Mouse (Mus musculus) neural tube, embryonic 12.5 days (tissue): Measurements from ENCODE around the gene Osbpl10. TPM values are rescaled to one million over a fixed set of nuclear protein-coding genes. Genes with fewer than 3 reads are reported as not detected.

Experiments used
- ATAC-seq: fragments of 200-750 bp; cut with Nextera tagmentation; 2 replicates; pipeline ENCODE4 v1.8.0; 2017; ENCODE audit warnings: low read depth, mild to moderate bottlenecking, moderate TSS enrichment, moderate library complexity; ENCODE audit not compliant: low FRiP score
- H3K27ac ChIP-seq: fragments of 300-500 bp; sonication (generic); 2 replicates; pipeline ENCODE4 v1.5.1; 2016
- H3K27me3 ChIP-seq: fragments of 300-500 bp; sonication (generic); replicated peaks from 2 replicates; pipeline ENCODE4 v1.6.1; 2016; ENCODE audit warnings: mild to moderate bottlenecking
- H3K36me3 ChIP-seq: fragments of 300-500 bp; sonication (generic); 2 replicates; pipeline ENCODE4 v1.6.1; 2016; ENCODE audit warnings: mild to moderate bottlenecking
- H3K4me1 ChIP-seq: fragments of 300-500 bp; sonication (generic); 2 replicates; pipeline ENCODE4 v1.6.1; 2016
- H3K4me2 ChIP-seq: fragments of 300-500 bp; sonication (generic); replicated peaks from 2 replicates; pipeline ENCODE4 v1.6.1; 2016; ENCODE audit warnings: mild to moderate bottlenecking
- H3K4me3 ChIP-seq: fragments of 300-500 bp; sonication (generic); 2 replicates; pipeline ENCODE4 v1.5.1; 2016
- H3K9ac ChIP-seq: fragments of 300-500 bp; sonication (generic); 2 replicates; pipeline ENCODE4 v1.6.1; 2016; ENCODE audit warnings: mild to moderate bottlenecking
- H3K9me3 ChIP-seq: fragments of 300-500 bp; sonication (generic); 2 replicates; pipeline ENCODE4 v1.6.1; 2016; ENCODE audit warnings: mild to moderate bottlenecking
- WGBS: fragments of 180-500 bp; shearing (Covaris S2); methylation state at CpG from one replicate; pipeline ENCODE4 v1.1.7; 2016; 5-methylcytosine and 5-hydroxymethylcytosine counted together
- polyA plus RNA-seq: library from polyadenylated mRNA; unstranded; fragments of >200 nt; fragmentation: Nextera tagmentation; extraction: Ambion mirVana; gene quantifications from 2 replicates; pipeline ENCODE4 v1.2.1, GENCODE M21; 2016

Gene Osbpl10
- polyA plus RNA-seq, 1 experiment from 2014 or later: 3.5 TPM

DNA sequence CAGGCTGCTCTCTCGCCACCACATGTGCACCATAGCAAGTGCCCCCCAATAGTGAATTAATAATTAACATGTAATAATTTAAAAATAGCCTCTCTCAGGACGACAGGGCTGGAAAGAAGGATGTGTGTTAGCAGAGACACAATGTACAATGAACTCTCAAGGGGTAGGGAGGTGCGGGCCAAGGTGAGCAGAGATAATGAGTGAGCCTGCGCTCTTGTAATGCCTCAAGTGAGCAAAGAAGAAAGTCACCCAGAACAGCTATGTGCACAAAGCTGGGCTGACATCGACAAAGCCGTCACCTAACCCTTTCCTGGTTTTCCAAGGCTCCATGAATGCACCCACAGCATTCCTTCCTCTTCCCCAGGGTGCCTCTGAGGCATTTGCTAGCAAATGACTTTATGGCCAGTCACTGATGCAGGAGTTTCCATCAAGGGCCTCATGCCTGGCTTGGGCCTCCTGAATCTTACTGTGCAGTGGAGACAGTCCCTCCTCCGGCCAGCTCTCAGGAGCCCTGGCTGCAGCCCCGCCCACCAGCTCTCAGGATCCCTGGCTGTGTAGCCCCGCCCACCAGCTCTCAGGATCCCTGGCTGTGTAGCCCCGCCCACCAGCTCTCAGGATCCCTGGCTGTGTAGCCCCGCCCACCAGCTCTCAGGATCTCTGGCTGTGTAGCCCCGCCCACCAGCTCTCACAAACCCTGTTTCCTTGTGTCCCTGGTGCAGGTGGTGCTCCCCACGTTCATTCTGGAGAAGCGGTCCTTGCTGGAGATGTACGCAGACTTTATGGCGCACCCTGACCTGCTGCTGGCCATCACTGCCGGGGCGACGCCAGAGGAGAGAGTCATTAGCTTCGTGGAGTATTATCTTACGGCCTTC is 237.7 kb downstream of the Osbpl10 start:
- ATAC-seq: peak; percentile 73
- H3K36me3 ChIP-seq: no peaks in the 10 kb centered on the region
- no peak overlapping the region for H3K9ac ChIP-seq
- WGBS: 21% methylated on average over 21 of the region's 21 CpGs
- peaks cover 7% of the 10 kb centered on the region for H3K4me1 ChIP-seq
- peak overlapping the region; percentile 40 for H3K4me2 ChIP-seq
- no peaks in the 10 kb centered on the region for H3K27me3 ChIP-seq
- H3K4me3 ChIP-seq: no peak overlapping the region
- no peaks in the 10 kb centered on the region for H3K9me3 ChIP-seq
- H3K27ac ChIP-seq: no peak overlapping the region

DNA sequence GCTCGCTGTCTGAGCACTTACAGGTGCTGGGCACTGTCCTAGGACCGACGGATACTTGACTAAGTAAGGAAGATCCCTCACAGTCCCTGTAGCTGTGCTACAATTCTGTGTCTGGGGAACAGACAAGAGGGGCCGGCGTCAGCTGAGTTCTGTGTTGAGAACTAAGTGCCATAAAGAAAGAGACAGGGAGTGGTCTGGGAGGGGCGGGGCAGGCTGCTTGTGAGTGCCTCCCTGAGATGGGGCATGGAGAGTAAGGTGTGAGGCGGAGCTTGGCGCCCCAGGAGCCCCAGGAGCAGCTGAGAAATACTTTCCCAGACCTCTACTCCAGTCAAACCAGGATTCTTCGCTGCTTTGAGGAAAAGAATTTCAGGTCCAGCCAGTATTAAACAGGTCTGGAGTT is 239.6 kb downstream of the Osbpl10 start:
- 17% methylated on average over 9 of the region's 9 CpGs for WGBS
- Histone ChIP-seq H3K27me3 (no peaks in the 10 kb centered on the region), H3K9ac (no peak overlapping the region), H3K9me3 (no peaks in the 10 kb centered on the region), H3K4me1 (peaks cover 7% of the 10 kb centered on the region), H3K36me3 (no peaks in the 10 kb centered on the region), H3K4me3 (no peak overlapping the region), H3K27ac (no peak overlapping the region), H3K4me2 (no peak overlapping the region)
- no peak for ATAC-seq

DNA sequence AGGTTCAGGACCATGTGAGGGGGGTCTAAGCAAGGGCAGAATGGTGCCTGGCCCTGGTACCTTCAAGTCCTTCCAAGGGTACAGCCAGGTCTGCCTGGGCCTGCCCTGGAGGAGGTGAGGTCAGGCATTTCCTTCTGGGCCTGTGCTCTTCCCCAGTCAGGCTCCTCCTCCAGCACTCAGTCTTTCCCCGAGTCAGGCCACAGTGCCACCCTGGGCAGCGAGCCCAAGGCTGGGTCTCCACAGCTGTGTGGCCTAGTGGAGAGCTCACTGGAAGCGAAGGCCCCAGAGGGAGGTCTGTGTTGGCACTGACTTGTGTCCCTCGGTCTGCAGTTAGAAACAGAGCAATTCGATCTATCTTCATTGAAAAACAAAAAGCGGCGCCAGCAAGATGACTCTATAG is 242.1 kb downstream of the Osbpl10 start:
- Histone ChIP-seq H3K27ac (no peak overlapping the region), H3K27me3 (no peaks in the 10 kb centered on the region), H3K4me1 (peaks cover 14% of the 10 kb centered on the region), H3K4me2 (no peak overlapping the region), H3K36me3 (no peaks in the 10 kb centered on the region), H3K9me3 (no peaks in the 10 kb centered on the region), H3K9ac (no peak overlapping the region), H3K4me3 (no peak overlapping the region)
- ATAC-seq: no peak
- 80% methylated on average over 7 of the region's 7 CpGs for WGBS

DNA sequence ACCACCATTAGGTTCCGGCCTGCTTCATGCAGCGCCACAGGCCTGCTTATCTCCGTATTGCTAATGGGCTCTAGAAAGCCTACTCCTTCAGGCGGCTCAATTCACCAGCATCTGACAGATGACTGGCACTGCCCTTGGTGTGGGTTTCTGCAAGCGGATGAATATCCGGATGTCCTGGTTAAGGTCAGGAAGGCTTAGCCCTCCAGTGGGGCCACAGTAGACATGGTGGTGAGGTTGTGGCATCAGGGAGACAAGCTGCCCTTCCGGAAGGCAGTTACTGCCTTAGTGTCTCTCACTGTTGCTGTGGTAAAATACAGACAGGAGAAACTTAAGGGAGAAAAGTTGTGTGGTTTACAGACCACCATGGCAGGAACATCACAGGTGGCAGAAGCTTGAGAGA is 242.9 kb downstream of the Osbpl10 start:
- H3K9ac ChIP-seq: no peak overlapping the region
- 92% methylated on average over 7 of the region's 7 CpGs for WGBS
- ATAC-seq: no peak

DNA sequence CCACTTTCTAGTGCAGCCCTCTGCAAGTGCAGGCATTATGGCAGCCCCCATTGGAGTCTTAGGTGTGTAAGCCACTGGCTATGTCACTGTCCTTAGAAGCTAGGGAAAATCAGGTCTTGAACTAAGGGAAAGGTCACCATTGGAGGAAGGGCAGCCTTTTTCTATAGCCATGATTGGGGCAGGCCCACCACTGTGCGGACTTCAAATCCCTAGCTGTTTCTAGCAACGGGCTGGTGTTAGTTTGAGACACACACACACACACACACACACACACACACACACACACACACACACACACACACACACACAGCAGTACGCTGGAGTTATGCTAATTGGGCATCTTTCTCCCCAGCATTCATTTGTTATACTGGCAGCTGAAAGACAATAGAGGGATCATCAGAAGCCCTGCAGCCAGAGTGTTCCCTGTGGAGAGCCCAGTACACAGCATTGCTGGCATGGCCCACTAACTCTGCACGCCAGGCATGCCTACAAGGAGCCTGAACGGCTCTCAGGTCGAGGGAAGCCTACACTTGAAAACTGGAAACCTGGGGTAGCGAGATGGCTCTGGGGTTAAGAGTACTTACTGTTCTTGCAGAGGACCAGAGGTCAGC is 246.5 kb downstream of the Osbpl10 start:
- Histone ChIP-seq H3K27me3 (no peaks in the 10 kb centered on the region), H3K27ac (no peak overlapping the region), H3K4me3 (no peak overlapping the region), H3K9ac (no peak overlapping the region), H3K36me3 (no peaks in the 10 kb centered on the region), H3K4me1 (peaks cover 8% of the 10 kb centered on the region), H3K9me3 (no peaks in the 10 kb centered on the region), H3K4me2 (no peak overlapping the region)
- ATAC-seq: peak; percentile 75
- WGBS: 30% methylated on average over 7 of the region's 7 CpGs

More for the DNA sequence above, 242.9 kb downstream of the Osbpl10 start:
- Histone ChIP-seq H3K36me3 (no peaks in the 10 kb centered on the region), H3K9me3 (no peaks in the 10 kb centered on the region), H3K27ac (no peak overlapping the region), H3K4me3 (no peak overlapping the region), H3K27me3 (no peaks in the 10 kb centered on the region), H3K4me1 (peaks cover 8% of the 10 kb centered on the region), H3K4me2 (no peak overlapping the region)

DNA sequence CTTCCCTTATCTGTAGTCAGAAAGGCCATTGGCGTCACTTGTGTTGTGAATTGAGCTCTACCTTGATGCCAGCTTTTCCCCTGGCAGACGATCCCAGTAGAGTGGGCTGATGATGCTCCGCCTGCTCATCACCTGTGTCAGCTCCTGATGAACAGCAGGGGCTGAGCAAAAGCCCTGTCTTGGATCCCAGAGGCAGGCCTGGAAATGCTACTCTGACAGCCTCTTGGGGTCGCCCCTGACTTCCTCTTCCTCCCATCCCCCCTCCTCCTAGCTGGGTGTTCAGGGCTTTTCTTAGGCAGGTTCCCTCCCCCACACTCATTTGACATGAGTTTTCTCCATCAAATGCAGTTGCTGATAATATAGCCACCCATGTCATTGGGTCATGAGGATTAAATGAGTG is 250.8 kb downstream of the Osbpl10 start:
- Histone ChIP-seq H3K9ac (no peak overlapping the region), H3K27ac (no peak overlapping the region), H3K36me3 (0 out of 2 replicates have a peak, but pooled peaks cover 2% of the 10 kb centered on the region), H3K4me3 (no peak overlapping the region), H3K27me3 (no peaks in the 10 kb centered on the region), H3K4me2 (no peak overlapping the region), H3K9me3 (no peaks in the 10 kb centered on the region), H3K4me1 (peaks cover 8% of the 10 kb centered on the region)
- WGBS: 79% methylated on average over 4 of the region's 4 CpGs
- ATAC-seq: no peak

DNA sequence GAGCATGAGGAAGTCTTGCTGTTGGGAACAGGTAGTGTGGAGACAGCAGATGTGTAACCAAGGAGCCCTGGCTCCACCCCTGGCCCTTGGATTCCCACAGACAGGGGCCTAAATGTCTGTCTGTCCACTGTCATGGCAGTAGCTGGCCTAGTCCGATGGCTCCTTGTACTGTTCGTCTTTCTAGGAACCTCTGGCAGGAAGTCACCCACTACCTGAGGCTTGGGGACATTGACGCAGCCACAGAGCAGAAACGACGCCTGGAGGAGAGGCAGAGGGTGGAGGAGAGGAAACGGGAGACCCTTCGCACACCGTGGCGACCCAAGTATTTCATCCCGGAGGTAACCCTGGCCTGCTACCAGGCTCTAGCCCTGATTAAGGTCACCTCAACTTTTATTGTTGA is 251.3 kb downstream of the Osbpl10 start:
- no peaks in the 10 kb centered on the region for H3K9me3 ChIP-seq
- H3K4me1 ChIP-seq: peaks cover 6% of the 10 kb centered on the region
- H3K27ac ChIP-seq: no peak overlapping the region
- WGBS: 74% methylated on average over 10 of the region's 10 CpGs
- ATAC-seq: no peak
- no peak overlapping the region for H3K4me2 ChIP-seq
- no peak overlapping the region for H3K4me3 ChIP-seq
- no peaks in the 10 kb centered on the region for H3K27me3 ChIP-seq
- H3K36me3 ChIP-seq: 0 out of 2 replicates have a peak, but pooled peaks cover 2% of the 10 kb centered on the region
- H3K9ac ChIP-seq: no peak overlapping the region

DNA sequence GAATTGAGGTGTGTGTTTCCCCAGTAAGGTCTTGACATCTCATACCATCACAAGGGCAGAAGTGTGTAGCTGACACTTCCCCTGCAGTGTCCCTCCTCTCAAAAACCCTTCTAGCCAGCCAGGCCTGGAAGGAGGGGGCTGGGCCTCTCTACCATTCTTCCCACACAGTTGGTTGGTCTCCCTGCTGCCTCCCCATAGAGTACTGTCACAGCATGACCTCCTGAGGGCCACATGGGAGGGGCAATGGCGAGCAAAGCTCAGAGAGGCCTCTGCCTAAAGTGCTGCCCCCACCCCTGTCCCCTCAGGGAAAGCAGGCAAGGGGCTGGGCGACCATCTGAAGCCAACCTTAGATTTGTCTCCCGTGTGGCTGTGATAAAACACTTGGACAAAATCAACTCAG is 251.8 kb downstream of the Osbpl10 start:
- no peak for ATAC-seq
- no peaks in the 10 kb centered on the region for H3K27me3 ChIP-seq
- H3K27ac ChIP-seq: no peak overlapping the region
- H3K4me2 ChIP-seq: no peak overlapping the region
- H3K4me3 ChIP-seq: no peak overlapping the region
- H3K4me1 ChIP-seq: peaks cover 1% of the 10 kb centered on the region; the same call in 1 of the 2 replicates
- 0 out of 2 replicates have a peak, but pooled peaks cover 2% of the 10 kb centered on the region for H3K36me3 ChIP-seq
- no peaks in the 10 kb centered on the region for H3K9me3 ChIP-seq
- 20% methylated on average over 3 of the region's 3 CpGs for WGBS
- no peak overlapping the region for H3K9ac ChIP-seq

DNA sequence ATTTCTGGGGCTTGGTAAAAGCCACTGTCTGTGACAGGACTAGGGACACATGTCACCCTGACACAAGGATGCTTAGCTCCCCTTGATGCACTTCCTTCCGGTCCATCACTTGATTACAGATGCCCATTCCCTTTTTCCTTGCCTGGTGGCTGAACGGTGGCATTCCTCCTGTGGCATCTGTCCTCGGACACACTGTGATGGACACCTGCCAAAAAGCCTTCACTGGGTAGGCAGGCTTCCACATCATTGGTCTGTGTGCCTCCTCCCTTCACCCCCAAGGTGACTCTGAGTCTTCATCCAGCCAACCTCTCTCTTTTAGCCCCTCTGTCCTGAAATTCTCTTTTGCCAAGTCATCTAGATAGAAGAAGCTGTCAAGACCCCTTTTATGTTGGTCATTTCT is 253.1 kb downstream of the Osbpl10 start:
- Histone ChIP-seq H3K27me3 (no peaks in the 10 kb centered on the region), H3K4me2 (no peak overlapping the region), H3K36me3 (0 out of 2 replicates have a peak, but pooled peaks cover 2% of the 10 kb centered on the region), H3K4me1 (no peaks in the 10 kb centered on the region), H3K27ac (no peak overlapping the region), H3K9me3 (no peaks in the 10 kb centered on the region), H3K9ac (no peak overlapping the region), H3K4me3 (no peak overlapping the region)
- ATAC-seq: no peak
- WGBS: 92% methylated on average over 3 of the region's 3 CpGs

DNA sequence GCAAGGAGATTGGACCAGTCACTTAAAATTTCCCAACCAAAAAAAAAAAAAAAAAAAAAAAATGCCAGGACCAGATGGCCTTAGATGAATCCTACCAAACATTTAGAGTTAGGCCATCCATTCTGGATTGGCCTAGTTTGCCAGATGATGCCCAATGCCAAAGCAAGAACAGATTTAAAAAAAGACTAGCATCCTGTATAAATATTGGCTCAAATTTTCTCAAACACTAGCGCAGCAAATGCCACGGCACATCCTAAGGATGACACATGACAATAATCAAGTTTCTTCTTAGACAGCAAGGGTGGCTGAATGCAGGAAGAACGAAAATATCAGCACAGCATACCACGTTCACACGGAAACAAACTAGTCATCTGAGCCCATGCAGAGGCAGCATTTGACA is 255.4 kb downstream of the Osbpl10 start:
- H3K36me3 ChIP-seq: 0 out of 2 replicates have a peak, but pooled peaks cover 2% of the 10 kb centered on the region
- no peaks in the 10 kb centered on the region for H3K9me3 ChIP-seq
- no peak overlapping the region for H3K9ac ChIP-seq
- H3K4me3 ChIP-seq: no peak overlapping the region
- 97% methylated on average over 5 of the region's 5 CpGs for WGBS
- ATAC-seq: no peak
- no peak overlapping the region for H3K27ac ChIP-seq
- H3K27me3 ChIP-seq: no peaks in the 10 kb centered on the region
- no peaks in the 10 kb centered on the region for H3K4me1 ChIP-seq
- no peak overlapping the region for H3K4me2 ChIP-seq

DNA sequence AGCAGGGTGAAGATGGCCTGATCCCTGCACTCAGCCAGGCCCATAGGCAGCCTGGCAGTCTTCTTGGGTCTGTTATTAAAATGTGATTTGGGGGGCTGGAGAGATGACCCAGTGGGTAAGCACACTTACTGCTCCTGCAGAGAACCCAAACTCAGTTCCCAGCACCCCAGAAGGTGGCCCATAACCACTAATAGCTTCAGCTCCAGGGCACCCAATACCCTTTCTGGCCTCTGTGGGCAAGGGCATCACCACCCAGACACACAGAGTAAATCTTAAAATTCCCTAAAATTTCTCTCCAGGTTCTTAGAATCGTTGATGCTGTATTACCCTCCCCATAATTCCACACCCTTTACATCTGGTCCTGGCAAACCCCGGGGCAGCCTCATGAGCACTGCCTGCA is 256.2 kb downstream of the Osbpl10 start:
- Histone ChIP-seq H3K4me3 (no peak overlapping the region), H3K4me1 (no peaks in the 10 kb centered on the region), H3K9me3 (no peaks in the 10 kb centered on the region), H3K9ac (no peak overlapping the region), H3K27me3 (no peaks in the 10 kb centered on the region), H3K4me2 (no peak overlapping the region), H3K36me3 (0 out of 2 replicates have a peak, but pooled peaks cover 2% of the 10 kb centered on the region), H3K27ac (no peak overlapping the region)
- WGBS: 92% methylated on average over 2 of the region's 2 CpGs
- ATAC-seq: no peak

DNA sequence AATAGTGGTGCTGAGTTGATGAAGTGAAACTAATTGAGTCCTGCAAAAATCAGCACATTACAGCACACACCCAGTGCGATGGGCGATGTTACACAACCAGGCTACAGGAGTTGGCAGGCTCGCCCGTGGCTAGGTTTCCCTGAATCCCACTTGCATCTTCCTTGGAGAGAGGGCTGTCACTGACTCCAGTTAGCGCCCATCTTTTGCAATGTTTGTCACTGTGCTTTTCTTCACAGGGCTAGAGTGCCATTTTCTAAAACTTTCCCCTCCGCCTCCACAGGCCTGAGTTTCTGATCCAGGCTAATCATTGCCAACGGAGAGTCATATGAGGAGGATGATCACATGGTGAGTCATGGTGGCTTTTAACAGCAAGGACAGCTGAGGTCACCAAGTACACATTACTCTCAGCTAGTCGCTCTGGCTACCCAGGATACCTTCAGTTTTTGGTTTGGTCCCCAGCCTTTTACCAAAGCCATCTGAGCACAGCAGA is 258.0 kb downstream of the Osbpl10 start:
- Histone ChIP-seq H3K4me1 (no peaks in the 10 kb centered on the region), H3K9me3 (no peaks in the 10 kb centered on the region), H3K4me3 (no peak overlapping the region), H3K36me3 (peaks cover 15% of the 10 kb centered on the region), H3K27me3 (no peaks in the 10 kb centered on the region), H3K27ac (no peak overlapping the region), H3K4me2 (no peak overlapping the region), H3K9ac (no peak overlapping the region)
- no peak for ATAC-seq
- WGBS: 91% methylated on average over 8 of the region's 8 CpGs
